ENCODE assay signal across 25 mouse cellular contexts in the genomic region with DNA sequence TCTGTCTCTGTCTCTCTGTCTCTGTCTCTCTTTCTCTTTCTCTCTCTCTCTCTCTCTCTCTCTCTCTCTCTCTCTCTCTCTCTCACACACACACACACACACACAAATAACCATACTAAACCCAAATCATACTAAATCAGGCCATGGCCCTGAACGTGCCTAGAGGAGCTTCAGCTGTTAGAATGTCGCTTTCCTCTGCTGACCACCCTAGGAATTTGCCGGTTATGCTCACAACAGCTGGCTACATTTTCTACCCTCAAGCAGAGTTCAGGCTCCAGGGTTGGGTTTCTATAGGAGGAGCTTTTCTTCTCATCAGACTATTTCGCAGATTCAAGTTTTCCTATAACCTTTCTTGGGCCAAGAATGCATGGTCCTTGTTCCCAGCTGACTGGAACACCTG. TPM values are rescaled to one million over a fixed set of nuclear protein-coding genes. Genes with fewer than 3 reads are reported as not detected.
"Had no signal": no experiment of that assay in that cellular context is flagged by ENCODE, and none has a peak within 500 bp of the region (broad histone marks: within the 10 kb centered on the region; RNA-seq: fewer than 3 reads in every experiment).

No protein-coding gene starts in this region.

- H3K27ac ChIP-seq: gastrocnemius, adult 2 months; intestine, embryonic 15.5 days; layer of hippocampus, adult 2 months; left cerebral cortex, adult 2 months; limb, embryonic 15.5 days; liver, embryonic 12.5 days; liver, embryonic 14.5 days had no signal

- DNase-seq: gastrocnemius, adult 2 months; gastrocnemius, postnatal 10 days; gastrocnemius, postnatal 25 days; heart, adult 18-20 months; heart, postnatal 10 days; heart, postnatal 4 days; kidney, adult 18-20 months; kidney, adult 8-10 months; kidney, postnatal 25 days; kidney, postnatal 4 days had no signal

- H3K36me3 ChIP-seq: heart, embryonic 10.5 days; heart, embryonic 12.5 days; hindbrain, embryonic 10.5 days; hindbrain, embryonic 12.5 days; intestine, embryonic 15.5 days; limb, embryonic 15.5 days; liver, embryonic 12.5 days had no signal

- ATAC-seq: inflammation-experienced regulatory T-cells, adult 6 months; intestine, embryonic 15.5 days; intestine, postnatal 0 days; liver, embryonic 12.5 days had no signal

- H3K4me2 ChIP-seq: limb, embryonic 15.5 days; liver, embryonic 12.5 days had no signal

- H3K9me3 ChIP-seq: heart, embryonic 10.5 days; heart, embryonic 12.5 days; hindbrain, embryonic 10.5 days; hindbrain, embryonic 12.5 days; intestine, embryonic 15.5 days; limb, embryonic 15.5 days; liver, embryonic 12.5 days had no signal

- H3K4me3 ChIP-seq: gastrocnemius, adult 2 months; heart, embryonic 10.5 days; hindbrain, embryonic 12.5 days; intestine, embryonic 15.5 days; layer of hippocampus, adult 2 months; left cerebral cortex, adult 2 months; limb, embryonic 15.5 days; liver, embryonic 12.5 days had no signal

- H3K9ac ChIP-seq: intestine, embryonic 15.5 days; limb, embryonic 15.5 days; liver, embryonic 12.5 days; liver, embryonic 14.5 days had no signal

- H3K27me3 ChIP-seq: heart, embryonic 12.5 days; hindbrain, embryonic 12.5 days; intestine, embryonic 15.5 days; limb, embryonic 15.5 days; liver, embryonic 12.5 days had no signal

RNA-seq across cellular contexts. Expression of gene Vtcn1, which starts 56.1 kb away (rescaled TPM):
- polyA plus RNA-seq: hindbrain, embryonic 14.5 days; hindbrain, embryonic 16.5 days; inflammation-experienced regulatory T-cells, adult 6 months; limb, embryonic 11.5 days; liver, embryonic 12.5 days; liver, embryonic 14.5 days had no signal
